Mouse (Mus musculus) 3T3-L1 (cell line): ENCODE data around the gene Lyst.
"Not testable (repeated sequence)": the region's sequence is repeated elsewhere in the genome, so short reads cannot be mapped to it uniquely, and the experiment has no call there.

ENCODE experiments used
- DNase-seq: peaks from one replicate; pipeline ENCODE4 v3.0.0-alpha.2; 2015; ENCODE audit warnings: low read depth, low spot score

Lyst gene

GRCm38 (mm10) chr13:13590048-13591011 is at the start of gene Lyst:
TSS of gene Lyst (plus strand) at chr13:13590397.
- peak; percentile 95 for DNase-seq

- DNase-seq: not testable (repeated sequence)
Measured at GRCm38 (mm10) chr13:13543073-13543472, 47.1 kb upstream of the Lyst start.

GRCm38 (mm10) chr13:13546792-13547191 is 43.4 kb upstream of the Lyst start:
- DNase-seq: no peak

GRCm38 (mm10) chr13:13547889-13548288 is 42.3 kb upstream of the Lyst start:
- DNase-seq: no peak

- peak; percentile 54 for DNase-seq
Measured at GRCm38 (mm10) chr13:13548431-13549190, 41.6 kb upstream of the Lyst start.

- no peak for DNase-seq
Measured at GRCm38 (mm10) chr13:13549687-13550660, 40.2 kb upstream of the Lyst start.

GRCm38 (mm10) chr13:13552020-13552419 is 38.2 kb upstream of the Lyst start:
- peak; percentile 90 for DNase-seq

GRCm38 (mm10) chr13:13553660-13554059 is 36.5 kb upstream of the Lyst start:
- no peak for DNase-seq

- no peak for DNase-seq
Measured at GRCm38 (mm10) chr13:13555196-13555595, 35.0 kb upstream of the Lyst start.

GRCm38 (mm10) chr13:13557001-13557743 is 33.0 kb upstream of the Lyst start:
- no peak for DNase-seq

GRCm38 (mm10) chr13:13558251-13558650 is 31.9 kb upstream of the Lyst start:
- no peak for DNase-seq

- DNase-seq: no peak
Measured at GRCm38 (mm10) chr13:13558900-13559299, 31.3 kb upstream of the Lyst start.

GRCm38 (mm10) chr13:13562571-13562970 is 27.6 kb upstream of the Lyst start:
- DNase-seq: peak; percentile 89

GRCm38 (mm10) chr13:13564116-13564515 is 26.1 kb upstream of the Lyst start:
- DNase-seq: no peak

- DNase-seq: no peak
Measured at GRCm38 (mm10) chr13:13564541-13564940, 25.7 kb upstream of the Lyst start.

- DNase-seq: no peak
Measured at GRCm38 (mm10) chr13:13567640-13568039, 22.6 kb upstream of the Lyst start.

GRCm38 (mm10) chr13:13568824-13569223 is 21.4 kb upstream of the Lyst start:
- no peak for DNase-seq

- peak; percentile 36 for DNase-seq
Measured at GRCm38 (mm10) chr13:13569603-13570002, 20.6 kb upstream of the Lyst start.

GRCm38 (mm10) chr13:13572060-13572835 is 17.9 kb upstream of the Lyst start:
- peak; percentile 54 for DNase-seq

- DNase-seq: peak; percentile 68
Measured at GRCm38 (mm10) chr13:13572941-13573340, 17.3 kb upstream of the Lyst start.
